Mouse (Mus musculus) neural tube, embryonic 12.5 days (tissue): ENCODE measurements around the gene Arrb2. TPM values are rescaled to one million over a fixed set of nuclear protein-coding genes. Genes with fewer than 3 reads are reported as not detected.
"Not testable (repeated sequence)": the region's sequence is repeated elsewhere in the genome, so short reads cannot be mapped to it uniquely, and the experiment has no call there.

Source experiments
- ATAC-seq: fragments of 200-750 bp; cut with Nextera tagmentation; 2 replicates; pipeline ENCODE4 v1.8.0; 2017; ENCODE audit warnings: low read depth, mild to moderate bottlenecking, moderate TSS enrichment, moderate library complexity; ENCODE audit not compliant: low FRiP score
- H3K27ac ChIP-seq: fragments of 300-500 bp; sonication (generic); 2 replicates; pipeline ENCODE4 v1.5.1; 2016
- H3K27me3 ChIP-seq: fragments of 300-500 bp; sonication (generic); replicated peaks from 2 replicates; pipeline ENCODE4 v1.6.1; 2016; ENCODE audit warnings: mild to moderate bottlenecking
- H3K36me3 ChIP-seq: fragments of 300-500 bp; sonication (generic); 2 replicates; pipeline ENCODE4 v1.6.1; 2016; ENCODE audit warnings: mild to moderate bottlenecking
- H3K4me1 ChIP-seq: fragments of 300-500 bp; sonication (generic); 2 replicates; pipeline ENCODE4 v1.6.1; 2016
- H3K4me2 ChIP-seq: fragments of 300-500 bp; sonication (generic); replicated peaks from 2 replicates; pipeline ENCODE4 v1.6.1; 2016; ENCODE audit warnings: mild to moderate bottlenecking
- H3K4me3 ChIP-seq: fragments of 300-500 bp; sonication (generic); 2 replicates; pipeline ENCODE4 v1.5.1; 2016
- H3K9ac ChIP-seq: fragments of 300-500 bp; sonication (generic); 2 replicates; pipeline ENCODE4 v1.6.1; 2016; ENCODE audit warnings: mild to moderate bottlenecking
- H3K9me3 ChIP-seq: fragments of 300-500 bp; sonication (generic); 2 replicates; pipeline ENCODE4 v1.6.1; 2016; ENCODE audit warnings: mild to moderate bottlenecking
- WGBS: fragments of 180-500 bp; shearing (Covaris S2); methylation state at CpG from one replicate; pipeline ENCODE4 v1.1.7; 2016; 5-methylcytosine and 5-hydroxymethylcytosine counted together
- polyA plus RNA-seq: library from polyadenylated mRNA; unstranded; fragments of >200 nt; fragmentation: Nextera tagmentation; extraction: Ambion mirVana; gene quantifications from 2 replicates; pipeline ENCODE4 v1.2.1, GENCODE M21; 2016

Arrb2 gene
- 36.0 and 36.4 TPM in 2 replicates for polyA plus RNA-seq

DNA sequence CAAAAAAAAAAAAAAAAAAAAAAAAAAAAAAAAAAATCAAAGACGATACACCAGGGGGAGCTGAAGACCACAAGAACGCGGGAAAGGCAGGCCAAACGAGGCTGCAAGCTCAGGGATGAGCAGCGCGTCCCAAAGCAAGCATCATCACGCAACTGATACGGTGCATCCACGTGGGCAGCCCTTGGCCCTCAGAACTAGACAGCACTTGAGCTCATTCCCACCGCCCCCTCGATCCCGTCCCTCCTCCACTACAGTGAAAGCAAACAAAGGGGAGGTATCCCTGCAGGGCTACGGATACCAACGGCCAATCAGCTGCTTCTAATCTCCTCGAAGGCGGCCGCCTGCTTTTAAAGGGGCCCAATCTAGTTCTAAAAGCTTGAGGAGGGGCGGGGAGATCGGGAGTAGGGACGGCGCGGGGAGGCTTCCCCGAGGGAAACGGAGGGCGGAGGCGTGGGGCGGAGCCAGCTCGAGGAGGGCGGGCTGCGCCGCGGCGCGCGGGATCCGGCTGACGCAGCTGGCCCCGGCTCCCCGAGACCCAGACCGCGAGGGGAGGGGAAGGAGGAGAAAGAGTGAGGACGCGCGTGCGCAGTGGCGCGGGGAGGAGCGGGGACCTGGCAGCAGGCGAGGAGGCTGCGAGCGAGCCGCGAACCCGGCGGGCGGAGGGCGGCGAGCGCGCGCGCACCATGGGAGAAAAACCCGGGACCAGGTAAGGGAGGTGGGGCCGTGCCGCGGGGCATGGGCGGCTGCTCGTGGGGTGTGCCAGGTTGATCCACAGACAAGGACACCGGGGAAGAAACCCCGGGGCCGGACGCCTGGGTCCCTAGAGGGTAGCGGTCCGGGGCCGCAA is at the start of gene Arrb2:
Arrb2 (plus strand) TSS at position 588 of the 847 bp plus-strand sequence.
- H3K9ac ChIP-seq = peak within 1 kb of the TSS; percentile 64
- peak within 1 kb of the TSS; percentile 74 for H3K4me2 ChIP-seq
- peak; percentile 92 for ATAC-seq
- peaks cover 22% of the 10 kb centered on the region for H3K4me1 ChIP-seq
- no peaks in the 10 kb centered on the region for H3K27me3 ChIP-seq
- peak within 1 kb of the TSS; percentile 71 for H3K27ac ChIP-seq
- H3K36me3 ChIP-seq = peaks cover 15% of the 10 kb centered on the region
- under 1% methylated on average over 75 of the region's 75 CpGs for WGBS
- H3K9me3 ChIP-seq = no peaks in the 10 kb centered on the region
- H3K4me3 ChIP-seq = peak within 1 kb of the TSS; percentile 75

DNA sequence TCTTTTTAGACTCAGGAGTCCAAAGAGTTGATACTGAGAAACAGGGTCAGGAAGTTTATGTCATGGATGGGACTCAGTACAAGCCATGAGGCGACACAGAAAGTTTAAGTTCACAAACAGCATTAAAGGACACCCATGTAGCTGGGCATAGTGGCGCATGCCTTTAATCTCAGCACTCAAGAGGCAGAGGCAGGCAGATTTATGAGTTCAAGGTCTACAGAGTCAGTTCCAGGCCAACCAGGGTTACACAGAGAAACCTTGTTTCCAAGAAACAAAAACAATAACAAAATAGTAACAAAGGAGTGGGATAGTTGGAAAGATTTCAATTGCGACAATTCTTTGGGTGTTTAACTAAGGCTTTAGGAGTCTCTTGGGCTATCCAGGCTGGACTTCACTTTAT is 48.3 kb upstream of the Arrb2 start:
- ATAC-seq = no peak
- no peak overlapping the region for H3K27ac ChIP-seq
- 42% methylated on average over 3 of the region's 3 CpGs for WGBS
- H3K9me3 ChIP-seq = no peaks in the 10 kb centered on the region
- no peak overlapping the region for H3K9ac ChIP-seq
- H3K4me2 ChIP-seq = no peak overlapping the region
- peaks cover 7% of the 10 kb centered on the region; the same call in 1 of the 2 replicates for H3K36me3 ChIP-seq
- H3K4me3 ChIP-seq = no peak overlapping the region
- no peaks in the 10 kb centered on the region for H3K27me3 ChIP-seq
- H3K4me1 ChIP-seq = no peaks in the 10 kb centered on the region

DNA sequence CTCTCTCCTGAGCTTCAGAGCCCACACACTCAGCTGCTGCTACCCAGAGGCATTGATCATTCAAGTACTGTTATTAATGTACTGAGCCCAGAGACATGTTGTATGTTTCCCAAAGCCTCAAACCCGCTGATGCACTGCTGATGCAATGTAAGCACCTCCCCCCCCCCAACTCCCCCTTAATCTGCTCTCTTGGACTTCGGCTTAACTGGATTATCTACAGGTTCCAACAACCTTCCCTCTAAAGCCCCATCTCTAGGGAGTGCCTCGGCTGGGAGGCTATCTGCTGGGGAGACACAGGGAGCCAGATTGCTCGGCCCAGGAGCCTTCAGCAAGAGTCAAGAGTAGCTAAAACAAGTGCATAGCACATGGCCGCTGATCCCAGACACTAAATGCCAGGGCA is 45.0 kb upstream of the Arrb2 start:
- no peak overlapping the region for H3K4me3 ChIP-seq
- no peaks in the 10 kb centered on the region for H3K4me1 ChIP-seq
- no peak overlapping the region for H3K27ac ChIP-seq
- no peak for ATAC-seq
- H3K9ac ChIP-seq = no peak overlapping the region
- H3K9me3 ChIP-seq = no peaks in the 10 kb centered on the region
- no peaks in the 10 kb centered on the region for H3K27me3 ChIP-seq
- no peak overlapping the region for H3K4me2 ChIP-seq
- WGBS = 90% methylated on average over 5 of the region's 5 CpGs
- H3K36me3 ChIP-seq = peaks cover 19% of the 10 kb centered on the region

DNA sequence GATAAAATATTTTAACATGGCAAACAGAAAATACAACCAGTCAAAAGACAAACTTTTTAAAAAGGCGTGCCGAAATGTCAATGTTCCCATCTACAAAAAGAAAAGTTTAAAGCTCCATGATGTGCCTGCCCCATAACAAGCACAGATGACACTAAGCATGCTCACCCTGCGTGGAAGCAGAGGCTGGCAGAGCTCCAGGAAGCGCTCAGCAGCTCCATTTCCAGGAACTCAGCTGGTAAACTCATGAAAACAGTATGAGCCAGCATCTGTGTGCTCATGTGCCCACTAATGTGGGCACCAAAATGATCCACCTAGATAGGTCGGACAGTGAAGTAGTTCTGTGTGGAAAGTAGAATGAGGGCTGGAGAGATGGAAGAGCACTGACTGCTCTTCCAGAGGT is 43.0 kb upstream of the Arrb2 start:
- Histone ChIP-seq H3K27me3 (no peaks in the 10 kb centered on the region), H3K9me3 (no peaks in the 10 kb centered on the region), H3K9ac (no peak overlapping the region), H3K4me1 (no peaks in the 10 kb centered on the region), H3K36me3 (peaks cover 36% of the 10 kb centered on the region), H3K4me3 (no peak overlapping the region), H3K27ac (no peak overlapping the region), H3K4me2 (no peak overlapping the region)
- WGBS = 92% methylated on average over 5 of the region's 5 CpGs
- no peak for ATAC-seq

DNA sequence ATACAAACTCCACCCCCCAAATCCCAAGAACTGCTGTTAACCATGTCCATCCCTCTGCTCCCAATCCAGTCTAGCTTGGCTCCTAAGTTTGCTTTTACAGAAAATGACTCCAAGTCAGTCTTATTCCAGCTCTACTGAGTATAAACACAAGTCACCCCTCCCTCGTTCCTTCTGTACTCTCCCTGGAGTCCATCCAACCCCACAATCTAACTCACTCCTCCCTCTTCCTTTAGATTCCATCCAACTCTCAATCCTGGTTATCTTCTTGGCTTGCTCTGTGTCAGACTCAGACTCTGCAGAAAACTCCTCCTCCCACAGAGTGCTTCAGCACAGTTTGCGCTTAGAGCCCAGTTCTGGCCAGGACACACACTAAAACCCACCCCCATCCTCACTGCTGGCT is 28.8 kb upstream of the Arrb2 start:
- H3K4me3 ChIP-seq = no peak overlapping the region
- WGBS = 97% methylated on average over 2 of the region's 2 CpGs
- no peaks in the 10 kb centered on the region for H3K27me3 ChIP-seq
- peaks cover 8% of the 10 kb centered on the region for H3K4me1 ChIP-seq
- H3K9me3 ChIP-seq = no peaks in the 10 kb centered on the region
- 0 out of 2 replicates have a peak overlapping the region, but pooled peaks have one; percentile 26 for H3K9ac ChIP-seq
- no peak overlapping the region for H3K4me2 ChIP-seq
- H3K27ac ChIP-seq = no peak overlapping the region
- H3K36me3 ChIP-seq = peaks cover 58% of the 10 kb centered on the region
- ATAC-seq = no peak

DNA sequence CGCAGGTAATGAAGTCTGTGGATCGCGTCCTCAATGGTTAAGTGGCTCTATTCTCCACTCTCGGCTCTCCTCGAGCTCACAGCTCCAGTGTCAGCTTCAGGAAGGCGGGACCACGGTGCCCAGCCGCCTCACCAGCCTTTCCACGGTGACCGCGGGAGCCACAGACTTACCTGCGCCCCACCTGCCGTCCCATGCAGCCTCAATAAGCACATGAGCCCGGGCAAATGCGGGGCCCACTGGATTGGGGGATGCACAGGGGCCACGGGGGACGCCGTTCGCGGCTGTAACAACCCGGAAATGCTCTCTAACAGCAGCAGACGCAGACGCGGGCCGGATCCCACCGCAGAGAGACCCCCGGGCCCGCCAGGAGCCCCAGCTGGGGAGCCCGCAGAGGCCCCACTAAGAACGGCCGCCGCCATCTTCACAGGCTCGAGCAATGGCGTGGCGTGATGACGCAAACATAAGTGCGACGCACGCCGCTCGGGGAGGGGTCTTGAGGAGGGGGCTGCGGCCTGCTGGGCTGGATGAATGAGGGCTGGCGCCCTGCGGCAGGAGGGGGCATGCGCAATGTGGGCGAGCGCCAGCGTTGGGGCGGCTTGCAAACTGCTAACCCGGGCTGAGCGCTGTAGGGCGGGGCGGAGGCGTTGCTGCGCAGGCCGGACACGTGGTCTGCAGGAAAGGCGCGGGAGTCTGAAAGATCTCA is 22.7 kb upstream of the Arrb2 start, which contains the start of gene Pelp1:
Pelp1 (minus strand) TSS at position 438 of the 703 bp plus-strand sequence.
- peak; percentile 96 for ATAC-seq
- H3K4me2 ChIP-seq = peak within 1 kb of the TSS; percentile 86
- peaks cover 15% of the 10 kb centered on the region for H3K4me1 ChIP-seq
- no peaks in the 10 kb centered on the region for H3K27me3 ChIP-seq
- H3K27ac ChIP-seq = 0 out of 2 replicates have a peak within 1 kb of the TSS, but pooled peaks have one; percentile 20
- H3K9ac ChIP-seq = peak within 1 kb of the TSS; percentile 98
- WGBS = under 1% methylated on average over 59 of the region's 59 CpGs
- peaks cover 7% of the 10 kb centered on the region for H3K36me3 ChIP-seq
- no peaks in the 10 kb centered on the region for H3K9me3 ChIP-seq
- peak within 1 kb of the TSS; percentile 97 for H3K4me3 ChIP-seq

DNA sequence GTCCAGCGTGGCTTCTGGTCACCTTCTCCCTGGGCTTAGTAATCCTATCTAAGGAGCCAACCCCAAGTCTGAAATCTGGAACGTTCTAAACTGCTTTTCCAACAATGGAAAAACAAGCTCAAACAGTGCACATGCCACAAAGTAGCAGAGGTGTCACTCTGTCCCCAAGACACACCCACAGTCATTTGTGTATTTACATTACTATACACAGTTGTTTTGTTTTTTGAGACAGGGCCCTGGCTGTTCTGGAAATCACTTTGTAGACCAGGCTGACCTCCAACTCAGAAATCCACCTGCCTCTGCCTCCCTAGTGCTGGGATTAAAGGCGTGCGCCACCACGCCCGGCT is 22.2 kb upstream of the Arrb2 start:
- Histone ChIP-seq H3K4me3 (peak overlapping the region; percentile 97), H3K9me3 (no peaks in the 10 kb centered on the region), H3K4me1 (peaks cover 15% of the 10 kb centered on the region), H3K27ac (no peak overlapping the region), H3K36me3 (peaks cover 4% of the 10 kb centered on the region), H3K4me2 (peak overlapping the region; percentile 86), H3K9ac (peak overlapping the region; percentile 98; the same call in 1 of the 2 replicates), H3K27me3 (no peaks in the 10 kb centered on the region)
- ATAC-seq = 0 out of 2 replicates have a peak, but pooled peaks have one; percentile 4
- 63% methylated on average over 6 of the region's 6 CpGs for WGBS

DNA sequence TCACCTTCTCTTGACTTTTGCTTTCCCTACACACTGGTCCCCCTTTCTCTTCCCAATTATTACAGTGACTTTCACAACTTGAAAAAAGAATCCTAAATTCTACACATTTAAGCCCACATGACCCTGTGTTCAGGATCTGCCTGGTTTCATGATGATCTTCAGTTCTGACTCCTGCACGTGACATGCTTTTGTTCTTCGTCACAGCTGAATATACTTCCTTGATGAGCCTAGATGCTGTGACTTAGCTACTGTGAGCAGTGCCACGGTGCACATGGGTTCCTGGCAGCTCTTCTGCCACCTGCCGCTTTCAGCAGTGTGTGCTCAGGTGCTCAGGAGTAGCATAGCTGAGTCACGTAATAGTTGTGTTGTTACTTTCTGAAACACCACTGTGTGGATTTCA is 19.8 kb upstream of the Arrb2 start:
- Histone ChIP-seq H3K9me3 (no peaks in the 10 kb centered on the region), H3K9ac (no peak overlapping the region), H3K27me3 (no peaks in the 10 kb centered on the region), H3K36me3 (no peaks in the 10 kb centered on the region), H3K4me2 (no peak overlapping the region), H3K4me1 (peaks cover 15% of the 10 kb centered on the region), H3K4me3 (no peak overlapping the region), H3K27ac (no peak overlapping the region)
- no peak for ATAC-seq
- 78% methylated on average over 5 of the region's 5 CpGs for WGBS

DNA sequence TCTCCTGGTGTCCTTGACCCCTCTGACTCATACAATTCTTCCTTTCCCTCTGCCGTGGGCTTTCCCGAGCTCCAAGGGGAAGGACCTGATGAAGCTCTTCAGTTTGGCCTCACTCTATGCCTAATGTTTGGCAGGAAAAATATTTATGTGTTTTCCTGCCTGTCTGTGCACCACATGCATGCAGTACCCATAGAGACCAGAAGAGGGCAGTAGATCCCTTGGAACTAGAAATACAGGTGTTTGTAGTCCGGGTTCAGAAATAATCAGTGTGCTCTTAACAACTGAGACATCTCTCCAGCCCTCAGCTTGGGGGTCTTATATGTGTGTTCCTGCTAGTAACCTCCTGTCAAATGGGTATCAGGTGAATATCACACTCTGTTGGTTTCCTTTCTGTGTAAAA is 18.5 kb upstream of the Arrb2 start:
- H3K27ac ChIP-seq = no peak overlapping the region
- no peak for ATAC-seq
- H3K4me2 ChIP-seq = no peak overlapping the region
- WGBS = 8% methylated on average over 3 of the region's 3 CpGs
- peaks cover 3% of the 10 kb centered on the region for H3K4me1 ChIP-seq
- no peaks in the 10 kb centered on the region for H3K9me3 ChIP-seq
- H3K36me3 ChIP-seq = no peaks in the 10 kb centered on the region
- H3K4me3 ChIP-seq = no peak overlapping the region
- no peak overlapping the region for H3K9ac ChIP-seq
- H3K27me3 ChIP-seq = no peaks in the 10 kb centered on the region

DNA sequence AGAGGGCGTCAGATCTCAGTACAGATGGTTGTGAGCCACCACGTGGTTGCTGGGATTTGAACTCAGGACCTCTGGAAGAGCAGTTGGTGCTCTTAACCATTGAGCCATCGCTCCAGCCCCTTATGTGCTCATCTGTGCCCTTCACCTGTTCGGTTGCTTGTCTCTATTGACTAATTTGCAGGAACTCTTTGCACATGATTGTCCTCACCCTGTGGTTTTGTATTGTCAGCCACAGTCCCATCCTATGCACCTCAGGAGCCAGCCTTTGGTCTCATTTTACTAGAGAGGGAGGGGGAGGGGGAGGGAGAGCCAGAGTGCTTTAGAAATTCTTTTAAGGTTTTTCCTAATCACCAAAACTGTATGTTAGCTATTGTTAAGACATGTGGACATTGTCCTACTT is 14.2 kb upstream of the Arrb2 start:
- no peak overlapping the region for H3K9ac ChIP-seq
- 67% methylated on average over 4 of the region's 4 CpGs for WGBS
- no peak for ATAC-seq

DNA sequence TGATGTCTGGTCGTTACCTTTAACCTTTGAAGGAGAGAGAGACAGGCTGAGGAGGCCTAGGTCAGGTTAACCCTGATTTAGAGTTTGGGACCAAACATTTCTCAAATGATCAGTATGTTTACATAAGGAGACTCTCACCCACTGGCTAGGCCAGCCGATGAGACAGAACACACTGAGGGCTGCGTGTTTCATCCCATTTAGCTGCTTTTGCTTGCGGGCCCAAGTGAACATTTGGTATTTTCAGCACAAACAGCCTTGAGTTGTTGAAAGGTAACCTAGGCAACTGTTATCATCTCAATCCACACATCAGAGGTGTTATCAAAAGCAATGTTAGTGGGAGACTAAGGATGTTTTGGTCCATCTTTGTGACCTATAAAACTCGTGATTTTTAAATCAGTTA is 12.9 kb upstream of the Arrb2 start:
- no peak overlapping the region for H3K4me2 ChIP-seq
- no peaks in the 10 kb centered on the region for H3K36me3 ChIP-seq
- no peaks in the 10 kb centered on the region for H3K27me3 ChIP-seq
- H3K4me3 ChIP-seq = no peak overlapping the region
- ATAC-seq = no peak
- no peak overlapping the region for H3K27ac ChIP-seq
- H3K9ac ChIP-seq = no peak overlapping the region
- H3K4me1 ChIP-seq = no peaks in the 10 kb centered on the region
- 74% methylated on average over 5 of the region's 5 CpGs for WGBS
- H3K9me3 ChIP-seq = no peaks in the 10 kb centered on the region

More for the DNA sequence above, 14.2 kb upstream of the Arrb2 start:
- Histone ChIP-seq H3K4me2 (no peak overlapping the region), H3K27ac (no peak overlapping the region), H3K36me3 (no peaks in the 10 kb centered on the region), H3K4me1 (no peaks in the 10 kb centered on the region), H3K4me3 (no peak overlapping the region), H3K9me3 (no peaks in the 10 kb centered on the region), H3K27me3 (no peaks in the 10 kb centered on the region)

DNA sequence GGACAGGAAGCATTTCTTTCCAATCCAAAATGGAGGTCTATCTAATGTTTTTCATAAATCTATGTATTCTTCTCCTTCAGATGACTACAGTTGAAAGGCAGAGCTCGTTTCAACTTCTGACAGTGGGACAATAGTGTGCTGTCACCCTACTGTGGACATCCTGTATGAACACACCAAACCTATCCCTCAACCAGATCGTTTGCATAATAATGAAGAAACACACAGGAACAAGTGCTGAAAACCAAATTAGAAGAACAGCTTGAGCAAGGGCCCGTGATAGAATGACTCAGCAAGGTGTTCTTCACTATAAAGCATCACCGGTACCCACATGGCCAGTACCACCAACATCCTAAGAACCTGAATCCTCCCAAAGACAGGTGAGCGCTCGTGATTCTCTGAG is 5.8 kb upstream of the Arrb2 start:
- H3K36me3 ChIP-seq, H3K4me3 ChIP-seq, H3K4me2 ChIP-seq, ATAC-seq, H3K9ac ChIP-seq, H3K27ac ChIP-seq, H3K27me3 ChIP-seq, H3K4me1 ChIP-seq, H3K9me3 ChIP-seq: not testable (repeated sequence)
- WGBS = 75% methylated on average over 6 of the region's 6 CpGs
